In genomic region chr5:121711928-121712231, GRCm38 (mm10) we compare ENCODE assay signal across 8 mouse cellular contexts. TPM values are rescaled to one million over a fixed set of nuclear protein-coding genes. Genes with fewer than 3 reads are reported as not detected.
DNase-seq lines count a peak whose midpoint lies in the region; ATAC-seq and TF ChIP-seq lines count a peak whose summit lies in the region.

No protein-coding gene starts in this region.

- ATAC-seq in forebrain, embryonic 15.5 days (replicated peaks), result peak; percentile 74
- ATAC-seq in liver, embryonic 16.5 days (ENCODE audit: low read depth), result peak; percentile 64

- H3K4me2 ChIP-seq in CH12.LX (ENCODE audit: insufficient read depth, low read depth, poor library complexity, severe bottlenecking), result peak overlapping the region; percentile 69; the same call in 1 of the 2 replicates
- peak overlapping the region; percentile 77 for H3K4me2 ChIP-seq in forebrain, embryonic 15.5 days (replicated peaks)
- peak overlapping the region; percentile 97 for H3K4me2 ChIP-seq in liver, embryonic 16.5 days (ENCODE audit: low read depth, low read length)

- no peaks in the 10 kb centered on the region for H3K9me3 ChIP-seq in CH12.LX (replicated peaks; ENCODE audit: low read length)
- no peaks in the 10 kb centered on the region for H3K9me3 ChIP-seq in forebrain, embryonic 15.5 days
- no peaks in the 10 kb centered on the region for H3K9me3 ChIP-seq in liver, embryonic 16.5 days (replicated peaks; ENCODE audit: control insufficient read depth, low read length)

- peak overlapping the region; percentile 92 for H3K9ac ChIP-seq in CH12.LX (ENCODE audit: insufficient read depth, low read depth)
- peak overlapping the region; percentile 91 for H3K9ac ChIP-seq in forebrain, embryonic 15.5 days (replicated peaks)
- H3K9ac ChIP-seq in liver, embryonic 16.5 days (ENCODE audit: low read depth, low read length), result peak overlapping the region; percentile 96

- peak overlapping the region; percentile 96 for H3K4me3 ChIP-seq in gastrocnemius, adult 2 months
- H3K4me3 ChIP-seq in CH12.LX (replicated peaks in 1 of 3; ENCODE audit: low read depth in 2 of 3, low read length in 2 of 3, poor library complexity in 1 of 3), result peak overlapping the region; percentile 46 to 87 (median 68)
- H3K4me3 ChIP-seq in forebrain, embryonic 15.5 days, result peak overlapping the region; percentile 87
- H3K4me3 ChIP-seq in liver, embryonic 16.5 days (ENCODE audit: low read depth, low read length), result peak overlapping the region; percentile 80

- dilution Hi-C loops in CH12.LX (cut with MboI; ENCODE audit: extremely low pct_ligation_motif_present, extremely low pct_unique_long_range_greater_than_20kb, low sequenced_read_pairs), result no loop called here

- 0 out of 2 replicates have a peak, but pooled peaks cover 4% of the 10 kb centered on the region for H3K79me2 ChIP-seq in CH12.LX (replicated peaks; ENCODE audit: control insufficient read depth, extremely low read depth, insufficient read depth, poor library complexity, severe bottlenecking)

- no peak for TF ChIP-seq RAD21 in CH12.LX (IDR thresholded peaks at IDR 0.05; ENCODE audit: low read depth, low read length)

- H3K27me3 ChIP-seq in CH12.LX (replicated peaks), result no peaks in the 10 kb centered on the region
- H3K27me3 ChIP-seq in forebrain, embryonic 15.5 days, result no peaks in the 10 kb centered on the region
- no peaks in the 10 kb centered on the region for H3K27me3 ChIP-seq in liver, embryonic 16.5 days (ENCODE audit: control insufficient read depth, insufficient read depth, low read depth, low read length)

- peak overlapping the region; percentile 100 for H3K27ac ChIP-seq in gastrocnemius, adult 2 months
- H3K27ac ChIP-seq in CH12.LX (ENCODE audit: insufficient read depth, low read depth), result peak overlapping the region; percentile 23; the same call in 1 of the 2 replicates
- H3K27ac ChIP-seq in forebrain, embryonic 15.5 days (replicated peaks), result peak overlapping the region; percentile 98
- peak overlapping the region; percentile 94 for H3K27ac ChIP-seq in liver, embryonic 16.5 days (ENCODE audit: low read length)

- TF ChIP-seq CTCF in gastrocnemius, adult 2 months (IDR thresholded peaks at IDR 0.05), result no peak
- TF ChIP-seq CTCF in CH12.LX (conservative IDR thresholded peaks at IDR 0.05 in 1 of 2, IDR thresholded peaks at IDR 0.05 in 1 of 2; ENCODE audit: low read depth in 2 of 2, low read length in 2 of 2), result no peak

- TF ChIP-seq EP300 in CH12.LX (IDR thresholded peaks at IDR 0.05; ENCODE audit: low read length), result no peak

- H3K4me1 ChIP-seq in CH12.LX (ENCODE audit: control insufficient read depth in 1 of 2, insufficient read depth in 2 of 2), result peaks cover 2 to 37% of the 10 kb centered on the region in 2 experiments; a peak in 3 of 4 replicates
- H3K4me1 ChIP-seq in forebrain, embryonic 15.5 days, result peaks cover 45% of the 10 kb centered on the region
- peaks cover 32% of the 10 kb centered on the region for H3K4me1 ChIP-seq in liver, embryonic 16.5 days (ENCODE audit: control insufficient read depth, low read depth, low read length)

- in situ Hi-C loops in CH12.LX (cut with MboI; ENCODE audit: low pct_ligation_motif_present, low pct_unique_long_range_greater_than_20kb, low sequenced_read_pairs), result no loop called here

- WGBS in forebrain, embryonic 15.5 days, result 0% methylated on average over 40 of the region's 57 CpGs
- WGBS in liver, embryonic 16.5 days (ENCODE audit: insufficient replicate concordance), result 1% methylated on average over 30 of the region's 57 CpGs

- DNase-seq in gastrocnemius, adult 2 months, result no peak
- no peak for DNase-seq in gastrocnemius, postnatal 36 days
- no peak for DNase-seq in CH12.LX (ENCODE audit: extremely low read depth)
- no peak for DNase-seq in right cerebral cortex, postnatal 25 days
- no peak for DNase-seq in adrenal gland, postnatal 25 days
- DNase-seq in thymus, postnatal 0 days (ENCODE audit: low spot score), result no peak

- H3K36me3 ChIP-seq in CH12.LX (replicated peaks in 1 of 2; ENCODE audit: control insufficient read depth in 1 of 2, insufficient read depth in 1 of 2, low read length in 1 of 2), result peaks cover 0 to 8% of the 10 kb centered on the region in 2 experiments
- no peaks in the 10 kb centered on the region for H3K36me3 ChIP-seq in forebrain, embryonic 15.5 days
- H3K36me3 ChIP-seq in liver, embryonic 16.5 days (ENCODE audit: control insufficient read depth, insufficient read depth), result no peaks in the 10 kb centered on the region

- no peak for TF ChIP-seq POLR2A in CH12.LX (IDR thresholded peaks at IDR 0.05; ENCODE audit: low read depth, low read length)

- intact Hi-C loops in gastrocnemius, adult 2 months (cut with DNase I), result loop anchor here (1.0 to 5.0 kb wide), 4 partner anchors 45 to 125 kb away; partner anchors contain the start of genes Acad10, Brap and Sh2b3
- intact Hi-C loops in gastrocnemius, postnatal 36 days (cut with DNase I), result loop anchor here (5.0 kb wide), 1 partner anchor 125 kb away; the partner anchor contains the start of gene Sh2b3

TF ChIP-seq in CH12.LX, 34 proteins besides CTCF, POLR2A, EP300 and RAD21:
- no peak for TF ChIP-seq MAFK (IDR thresholded peaks at IDR 0.05; ENCODE audit: insufficient replicate concordance, low read length)

RNA-seq across cellular contexts. Expression of gene Atxn2, which starts 0.7 kb away (rescaled TPM):
- 100 to 1,000 TPM in 1 of 2 experiments, 10 to 100 TPM in 1; 94.6 to 117 TPM for total RNA-seq in gastrocnemius, adult 2 months (2021)
- 10 to 100 TPM; 84.9 to 95.4 TPM for total RNA-seq in gastrocnemius, postnatal 36 days (2021)
- total RNA-seq in CH12.LX (2012; rRNA removed) (8.3 and 8.5 TPM in 2 replicates), CH12.LX (2014; rRNA removed) (5.9 and 7.7 TPM in 2 replicates)
- 40.5 and 58.4 TPM in 2 replicates for polyA plus RNA-seq in CH12.LX (2012; ENCODE audit: insufficient read length, low read depth)
- 67.2 and 80.1 TPM in 2 replicates for polyA plus RNA-seq in forebrain, embryonic 15.5 days (2015; fragmentation: Nextera tagmentation; extraction: Ambion mirVana)
- polyA plus RNA-seq in liver, embryonic 16.5 days (2015; fragmentation: Nextera tagmentation; extraction: Ambion mirVana), result 14.5 and 14.6 TPM in 2 replicates
- 172 and 216 TPM in 2 replicates for total RNA-seq in adrenal gland, postnatal 25 days (2021)
- polyA plus RNA-seq in thymus, postnatal 0 days (2015; fragmentation: Nextera tagmentation; extraction: Ambion mirVana), result 34.9 and 46.6 TPM in 2 replicates

RNA-seq across cellular contexts. Expression of gene Brap, which starts 51.5 kb away (rescaled TPM):
- 10 to 100 TPM; 31.5 to 35.5 TPM for total RNA-seq in gastrocnemius, adult 2 months (2021)
- 10 to 100 TPM; 30.0 to 31.7 TPM for total RNA-seq in gastrocnemius, postnatal 36 days (2021)
- total RNA-seq in CH12.LX (2012; rRNA removed) (23.7 and 27.4 TPM in 2 replicates), CH12.LX (2014; rRNA removed) (29.0 and 33.3 TPM in 2 replicates)
- 28.0 and 29.8 TPM in 2 replicates for polyA plus RNA-seq in CH12.LX (2012; ENCODE audit: insufficient read length, low read depth)
- 51.1 and 55.4 TPM in 2 replicates for polyA plus RNA-seq in forebrain, embryonic 15.5 days (2015; fragmentation: Nextera tagmentation; extraction: Ambion mirVana)
- polyA plus RNA-seq in liver, embryonic 16.5 days (2015; fragmentation: Nextera tagmentation; extraction: Ambion mirVana), result 22.6 and 22.7 TPM in 2 replicates
- 55.1 and 64.3 TPM in 2 replicates for total RNA-seq in adrenal gland, postnatal 25 days (2021)
- 48.2 and 51.9 TPM in 2 replicates for polyA plus RNA-seq in thymus, postnatal 0 days (2015; fragmentation: Nextera tagmentation; extraction: Ambion mirVana)

RNA-seq across cellular contexts. Expression of gene Acad10, which starts 51.6 kb away (rescaled TPM):
- total RNA-seq in gastrocnemius, adult 2 months (2021), result 10 to 100 TPM in 1 of 2 experiments, 1 to 10 TPM in 1; 9.1 to 14.9 TPM
- total RNA-seq in gastrocnemius, postnatal 36 days (2021), result 10 to 100 TPM in 1 of 2 experiments, 1 to 10 TPM in 1; 9.7 to 10.2 TPM
- total RNA-seq in CH12.LX (2012; rRNA removed) (2.2 and 4.2 TPM in 2 replicates), CH12.LX (2014; rRNA removed) (2.4 and 2.7 TPM in 2 replicates)
- 2.1 and 2.7 TPM in 2 replicates for polyA plus RNA-seq in CH12.LX (2012; ENCODE audit: insufficient read length, low read depth)
- 1.0 and 1.1 TPM in 2 replicates for polyA plus RNA-seq in forebrain, embryonic 15.5 days (2015; fragmentation: Nextera tagmentation; extraction: Ambion mirVana)
- 3.9 and 5.5 TPM in 2 replicates for polyA plus RNA-seq in liver, embryonic 16.5 days (2015; fragmentation: Nextera tagmentation; extraction: Ambion mirVana)
- 21.8 and 26.2 TPM in 2 replicates for total RNA-seq in adrenal gland, postnatal 25 days (2021)
- 2.6 and 3.4 TPM in 2 replicates for polyA plus RNA-seq in thymus, postnatal 0 days (2015; fragmentation: Nextera tagmentation; extraction: Ambion mirVana)

Comparison
In these comparisons a context has a peak if more than half of its experiments do, and no peak if none do; other contexts are left out.
1. H3K27ac ChIP-seq: peak in every context shown above with its lines; median percentile 100 in gastrocnemius, adult 2 months; 98 in forebrain, embryonic 15.5 days; 94 in liver, embryonic 16.5 days; 23 in CH12.LX.
2. RNA of gene Atxn2, which starts 0.7 kb away (total RNA-seq): 172 to 216 TPM in adrenal gland, postnatal 25 days, 94.6 to 117 TPM in gastrocnemius, adult 2 months and 84.9 to 95.4 TPM in gastrocnemius, postnatal 36 days; 5.9 to 8.5 TPM in CH12.LX; every median in the first group is over 4 times any median in the second.
3. Peak in every context shown above with its lines, with median percentiles within 50 percentile points of each other: H3K4me3 ChIP-seq, H3K4me2 ChIP-seq and H3K9ac ChIP-seq.